Mouse (Mus musculus): ENCODE data around the gene Grin2d.

Gene Grin2d

GRCm38 (mm10) chr7:45914067-45914466 lies 35.9 kb upstream of the Grin2d start:
- POLR2A ChIA-PET, result interaction anchor here in 2 of 4 experiments (0.6 to 6.8 kb wide), 6 partner anchors 9 to 453 kb away, joined by 3 to 56 read pairs (median 4); partner anchors contain the start of genes Syngr4 (in 1 of the 2) and Tmem143 (in 1 of the 2)
- CTCF ChIA-PET, result no interaction called here

GRCm38 (mm10) chr7:45909145-45909544 lies 31.0 kb upstream of the Grin2d start:
- CTCF ChIA-PET, result interaction anchor here in 1 of 4 experiments (1.4 kb wide), 1 partner anchor 37 kb away, joined by 3 read pairs; the partner anchor contains the start of gene Kdelr1
- POLR2A ChIA-PET, result interaction anchor here in 3 of 4 experiments (0.6 to 1.5 kb wide), 11 partner anchors 9 to 70 kb away, joined by 3 to 8 read pairs (median 4); partner anchors contain the start of genes Syngr4 (in 3 of the 3) and Tmem143 (in 3 of the 3)

GRCm38 (mm10) chr7:45908384-45908783 lies 30.2 kb upstream of the Grin2d start:
- ChIA-PET CTCF (interaction anchor here in 1 of 4 experiments (1.5 kb wide), 1 partner anchor 11 kb away, joined by 3 read pairs; no protein-coding TSS in a partner anchor), POLR2A (interaction anchor here in 3 of 4 experiments (0.8 to 1.5 kb wide), 5 partner anchors 9 to 12 kb away, joined by 3 to 6 read pairs (median 3); partner anchors contain the start of genes Syngr4 (in 2 of the 3) and Tmem143 (in 2 of the 3))

GRCm38 (mm10) chr7:45906622-45907021 lies 28.4 kb upstream of the Grin2d start:
- POLR2A ChIA-PET, result interaction anchor here (0.8 to 1.1 kb wide), 5 partner anchors 8 to 159 kb away, joined by 3 to 4 read pairs (median 3); partner anchors contain the start of genes Syngr4 (in 1 of the 4) and Tmem143 (in 1 of the 4)
- CTCF ChIA-PET, result interaction anchor here in 2 of 4 experiments (0.6 to 1.4 kb wide), 2 partner anchors 13 to 74 kb away, joined by 4 read pairs; no protein-coding TSS in a partner anchor

GRCm38 (mm10) chr7:45902481-45903002 lies 24.4 kb upstream of the Grin2d start:
- CTCF ChIA-PET, result no interaction called here
- POLR2A ChIA-PET, result interaction anchor here in 1 of 4 experiments (1.4 kb wide), 1 partner anchor 19 kb away, joined by 4 read pairs; the partner anchor contains the start of gene Emp3

- CTCF ChIA-PET, result interaction anchor here in 2 of 4 experiments (0.6 to 1.1 kb wide), 2 partner anchors 15 to 155 kb away, joined by 3 read pairs; no protein-coding TSS in a partner anchor
These were observed 23.4 kb upstream of the Grin2d start for GRCm38 (mm10) chr7:45901562-45901961.

GRCm38 (mm10) chr7:45898125-45898524 lies 19.9 kb upstream of the Grin2d start:
- ChIA-PET POLR2A (interaction anchor here (0.6 to 4.9 kb wide), 36 partner anchors 8 to 709 kb away, joined by 3 to 68 read pairs (median 6); partner anchors contain the start of genes Kdelr1 (in 3 of the 4), Sphk2 (in 3 of the 4), Cyth2 (in 2 of the 4) and Ccdc114 (in 1 of the 4)), CTCF (interaction anchor here (0.8 to 2.8 kb wide), 13 partner anchors 9 to 168 kb away, joined by 3 to 32 read pairs (median 4); partner anchors contain the start of genes Kdelr1 (in 2 of the 4) and Ccdc114 (in 1 of the 4))

More at GRCm38 (mm10) chr7:45901562-45901961, 23.4 kb upstream of the Grin2d start:
- POLR2A ChIA-PET, result interaction anchor here in 3 of 4 experiments (0.7 to 2.5 kb wide), 7 partner anchors 9 to 137 kb away, joined by 3 to 6 read pairs (median 4); partner anchors contain the start of gene Emp3 (in 1 of the 3)

GRCm38 (mm10) chr7:45897258-45897757 lies 19.1 kb upstream of the Grin2d start:
- CTCF ChIA-PET, result interaction anchor here (0.8 to 2.8 kb wide), 15 partner anchors 9 to 167 kb away, joined by 3 to 32 read pairs (median 4); partner anchors contain the start of genes Ccdc114 (in 2 of the 4) and Kdelr1 (in 2 of the 4)
- POLR2A ChIA-PET, result interaction anchor here (0.5 to 4.9 kb wide), 74 partner anchors 9 to 1621 kb away, joined by 3 to 68 read pairs (median 5); partner anchors contain the start of genes Cyth2 (in 3 of the 4), Fam83e (in 3 of the 4), Kdelr1 (in 3 of the 4) and Sphk2 (in 3 of the 4)

GRCm38 (mm10) chr7:45896517-45897257 lies 18.5 kb upstream of the Grin2d start, which contains the start of the genes Syngr4 and Tmem143:
Syngr4 (minus strand) TSS chr7:45896714.
Tmem143 (plus strand) TSS chr7:45896941.
- CTCF ChIA-PET, result interaction anchor here (0.6 to 2.8 kb wide), 35 partner anchors 14 to 1510 kb away, joined by 3 to 32 read pairs (median 4); partner anchors contain the start of genes Ccdc114 (in 2 of the 4) and Kdelr1 (in 2 of the 4)
- POLR2A ChIA-PET, result interaction anchor here (0.5 to 4.9 kb wide), 107 partner anchors 8 to 1620 kb away, joined by 3 to 68 read pairs (median 4); partner anchors contain the start of genes Cyth2 (in 3 of the 4), Kdelr1 (in 3 of the 4), Sphk2 (in 3 of the 4) and Emp3 (in 2 of the 4)

GRCm38 (mm10) chr7:45895931-45896516 lies 17.8 kb upstream of the Grin2d start:
- CTCF ChIA-PET, result interaction anchor here (0.6 to 2.8 kb wide), 27 partner anchors 17 to 1510 kb away, joined by 3 to 32 read pairs (median 4); partner anchors contain the start of genes Kdelr1 (in 2 of the 4) and Ccdc114 (in 1 of the 4)
- POLR2A ChIA-PET, result interaction anchor here (0.5 to 4.9 kb wide), 89 partner anchors 8 to 917 kb away, joined by 3 to 68 read pairs (median 5); partner anchors contain the start of genes Kdelr1 (in 3 of the 4), Sphk2 (in 3 of the 4), Cyth2 (in 2 of the 4) and Emp3 (in 2 of the 4)

GRCm38 (mm10) chr7:45892651-45893050 lies 14.5 kb upstream of the Grin2d start:
- ChIA-PET CTCF (no interaction called here), POLR2A (interaction anchor here in 3 of 4 experiments (0.9 to 3.2 kb wide), 8 partner anchors 9 to 175 kb away, joined by 3 to 20 read pairs (median 4); partner anchors contain the start of genes Cyth2 (in 1 of the 3), Kdelr1 (in 1 of the 3) and Sphk2 (in 1 of the 3))

- CTCF ChIA-PET, result interaction anchor here in 2 of 4 experiments (0.7 to 1.5 kb wide), 5 partner anchors 13 to 32 kb away, joined by 3 to 4 read pairs (median 3); no protein-coding TSS in a partner anchor
These were observed 9.1 kb upstream of the Grin2d start for GRCm38 (mm10) chr7:45887246-45887645.

GRCm38 (mm10) chr7:45881011-45881410 lies 2.8 kb upstream of the Grin2d start:
- POLR2A ChIA-PET, result interaction anchor here in 3 of 4 experiments (0.7 to 2.0 kb wide), 5 partner anchors 8 to 16 kb away, joined by 3 to 8 read pairs (median 4); partner anchors contain the start of genes Syngr4 (in 3 of the 3), Tmem143 (in 3 of the 3) and Kdelr1 (in 1 of the 3)
- CTCF ChIA-PET, result interaction anchor here in 2 of 4 experiments (0.6 to 2.1 kb wide), 4 partner anchors 8 to 207 kb away, joined by 3 to 6 read pairs (median 3); partner anchors contain the start of genes Fam83e (in 1 of the 2), Kdelr1 (in 1 of the 2) and Nomo1 (in 1 of the 2)

More at GRCm38 (mm10) chr7:45887246-45887645, 9.1 kb upstream of the Grin2d start:
- POLR2A ChIA-PET, result interaction anchor here (0.8 to 3.5 kb wide), 12 partner anchors 8 to 126 kb away, joined by 3 to 29 read pairs (median 6); partner anchors contain the start of genes Syngr4 (in 3 of the 4), Tmem143 (in 3 of the 4) and Kdelr1 (in 2 of the 4)

- CTCF ChIA-PET, result interaction anchor here in 2 of 4 experiments (0.6 to 2.1 kb wide), 4 partner anchors 8 to 206 kb away, joined by 3 to 6 read pairs (median 3); partner anchors contain the start of genes Fam83e (in 1 of the 2), Kdelr1 (in 1 of the 2) and Nomo1 (in 1 of the 2)
- POLR2A ChIA-PET, result interaction anchor here in 3 of 4 experiments (0.9 to 2.2 kb wide), 8 partner anchors 8 to 163 kb away, joined by 3 to 13 read pairs (median 6); partner anchors contain the start of genes Syngr4 (in 3 of the 3), Tmem143 (in 3 of the 3), Kdelr1 (in 1 of the 3) and Sphk2 (in 1 of the 3)
These were observed 2.4 kb upstream of the Grin2d start for GRCm38 (mm10) chr7:45880531-45880930.

GRCm38 (mm10) chr7:45876895-45877294 lies 1.3 kb downstream of the Grin2d start:
- CTCF ChIA-PET, result no interaction called here

More at GRCm38 (mm10) chr7:45876895-45877294, 1.3 kb downstream of the Grin2d start:
- POLR2A ChIA-PET, result interaction anchor here in 2 of 4 experiments (0.6 to 5.1 kb wide), 6 partner anchors 11 to 363 kb away, joined by 3 to 68 read pairs (median 4); partner anchors contain the start of genes Emp3 (in 1 of the 2), Syngr4 (in 1 of the 2) and Tmem143 (in 1 of the 2)
